Mouse (Mus musculus) hematopoietic multipotent progenitor cell, adult 10-12 weeks (in vitro differentiated cells): ENCODE data around the gene Lmntd2. TPM values are rescaled to one million over a fixed set of nuclear protein-coding genes. Genes with fewer than 3 reads are reported as not detected.

Experiments used
- polyA plus RNA-seq: library from polyadenylated mRNA; stranded (reverse); fragments of >175 nt; gene quantifications from 2 replicates; pipeline ENCODE4 v1.2.3, GENCODE M21; 2012; ENCODE audit warnings: low replicate concordance

Lmntd2 gene
- polyA plus RNA-seq = 4.7 and 9.3 TPM in 2 replicates

GRCm38 (mm10) chr7:141213605-141214235 lies at the start of gene Lmntd2:
TSS of gene Lmntd2 (minus strand) at chr7:141214080.

GRCm38 (mm10) chr7:141228279-141229067 lies 14.6 kb upstream of the Lmntd2 start, which contains the start of gene Phrf1:
TSS of gene Phrf1 (plus strand) at chr7:141228784.

GRCm38 (mm10) chr7:141215101-141215879 lies 1.4 kb upstream of the Lmntd2 start, which contains the start of gene Rassf7:
TSS of gene Rassf7 (plus strand) at chr7:141215860.

GRCm38 (mm10) chr7:141193948-141194347 lies 19.9 kb downstream of the Lmntd2 start, which contains the start of the genes Hras and Lrrc56:
TSS of gene Hras (minus strand) at chr7:141194005.
TSS of gene Lrrc56 (plus strand) at chr7:141194157.

GRCm38 (mm10) chr7:141172116-141173006 lies 41.5 kb downstream of the Lmntd2 start, which contains the start of gene Rnh1:
TSS of gene Rnh1 (minus strand) at chr7:141172857.

Other genes with a start within 250 kb of the Lmntd2 start
- gene Ifitm1, start 246.9 kb downstream of the Lmntd2 start, polyA plus RNA-seq = 8.5 TPM in 2 replicates
- gene Ifitm3, start 203.3 kb downstream of the Lmntd2 start, polyA plus RNA-seq = 25.7 and 51.0 TPM in 2 replicates
- 4.0 and 4.9 TPM in 2 replicates for gene Ifitm6, start 196.2 kb downstream of the Lmntd2 start, polyA plus RNA-seq
- not detected in 2 replicates for gene Gm17387, start 184.9 kb downstream of the Lmntd2 start, polyA plus RNA-seq
- gene B4galnt4, start 153.0 kb downstream of the Lmntd2 start, polyA plus RNA-seq = 3.7 and 11.5 TPM in 2 replicates
- gene Pkp3, start 135.9 kb downstream of the Lmntd2 start, polyA plus RNA-seq = 30.0 and 50.9 TPM in 2 replicates
- 44.4 and 49.0 TPM in 2 replicates for gene Sigirr, start 113.5 kb downstream of the Lmntd2 start, polyA plus RNA-seq
- not detected in 2 replicates for gene Ano9, start 96.3 kb downstream of the Lmntd2 start, polyA plus RNA-seq
- 25.5 and 46.6 TPM in 2 replicates for gene Ptdss2, start 91.7 kb downstream of the Lmntd2 start, polyA plus RNA-seq
- 9.0 and 40.5 TPM in 2 replicates for gene Rnh1, start 41.2 kb downstream of the Lmntd2 start, polyA plus RNA-seq
- gene Hras, start 20.1 kb downstream of the Lmntd2 start, polyA plus RNA-seq = 32.3 and 36.1 TPM in 2 replicates
- gene Lrrc56, start 19.9 kb downstream of the Lmntd2 start, polyA plus RNA-seq = 13.6 and 20.7 TPM in 2 replicates
- 18.6 and 26.2 TPM in 2 replicates for gene Rassf7, start 1.8 kb upstream of the Lmntd2 start, polyA plus RNA-seq
- 119 and 133 TPM in 2 replicates for gene Phrf1, start 14.7 kb upstream of the Lmntd2 start, polyA plus RNA-seq
- 136 and 455 TPM in 2 replicates for gene Irf7, start 52.4 kb upstream of the Lmntd2 start, polyA plus RNA-seq
- 0.06 and 0.34 TPM in 2 replicates for gene Cdhr5, start 62.7 kb upstream of the Lmntd2 start, polyA plus RNA-seq
- 0.21 TPM in 1 of 2 replicates, not detected in the other for gene Sct, start 65.1 kb upstream of the Lmntd2 start, polyA plus RNA-seq
- gene Drd4, start 77.9 kb upstream of the Lmntd2 start, polyA plus RNA-seq = 0.11 TPM in 1 of 2 replicates, not detected in the other
- gene Deaf1, start 113.6 kb upstream of the Lmntd2 start, polyA plus RNA-seq = 16.9 and 54.5 TPM in 2 replicates
- gene Tmem80, start 113.7 kb upstream of the Lmntd2 start, polyA plus RNA-seq = 23.7 and 40.6 TPM in 2 replicates
- gene Eps8l2, start 124.8 kb upstream of the Lmntd2 start, polyA plus RNA-seq = 0.34 and 0.65 TPM in 2 replicates
- 33.5 and 307 TPM in 2 replicates for gene Taldo1, start 178.1 kb upstream of the Lmntd2 start, polyA plus RNA-seq
- gene Gatd1, start 200.1 kb upstream of the Lmntd2 start, polyA plus RNA-seq = 9.9 and 18.8 TPM in 2 replicates
- 0.10 TPM in 1 of 2 replicates, not detected in the other for gene Cend1, start 215.4 kb upstream of the Lmntd2 start, polyA plus RNA-seq
- 66.0 and 111 TPM in 2 replicates for gene Slc25a22, start 223.8 kb upstream of the Lmntd2 start, polyA plus RNA-seq
- gene Pidd1, start 229.9 kb upstream of the Lmntd2 start, polyA plus RNA-seq = 11.3 and 32.9 TPM in 2 replicates
- 3,922 and 5,182 TPM in 2 replicates for gene Rplp2, start 233.3 kb upstream of the Lmntd2 start, polyA plus RNA-seq
- gene Pnpla2, start 241.1 kb upstream of the Lmntd2 start, polyA plus RNA-seq = 122 and 166 TPM in 2 replicates
- 4.4 and 5.5 TPM in 2 replicates for gene Cracr2b, start 247.0 kb upstream of the Lmntd2 start, polyA plus RNA-seq